ENCODE assay signal across 11 mouse cellular contexts in genomic region chr9:106457163-106457559, GRCm38 (mm10). TPM values are rescaled to one million over a fixed set of nuclear protein-coding genes. Genes with fewer than 3 reads are reported as not detected.
DNase-seq lines count a peak whose midpoint lies in the region; ATAC-seq and TF ChIP-seq lines count a peak whose summit lies in the region.
"Had no signal": no experiment of that assay in that cellular context is flagged by ENCODE, and none has a peak within 500 bp of the region (broad histone marks: within the 10 kb centered on the region; RNA-seq: fewer than 3 reads in every experiment).

No protein-coding gene starts in this region.

- H3K9ac ChIP-seq in lung, embryonic 16.5 days (ENCODE audit: low read length), result peak overlapping the region; percentile 21; the same call in 1 of the 2 replicates
- peak overlapping the region; percentile 42; the same call in 1 of the 2 replicates for H3K9ac ChIP-seq in limb, embryonic 12.5 days (replicated peaks)
- H3K9ac ChIP-seq in stomach, postnatal 0 days (ENCODE audit: low read length), result no peak overlapping the region
- H3K9ac ChIP-seq: liver, embryonic 14.5 days had no signal

- no peak for ATAC-seq in lung, embryonic 16.5 days (ENCODE audit: low read depth)
- no peak for ATAC-seq in limb, embryonic 12.5 days (ENCODE audit: insufficient number of reproducible peaks, insufficient read depth, low FRiP score, low TSS enrichment, low read depth)
- no peak for ATAC-seq in stomach, postnatal 0 days (ENCODE audit: low FRiP score, low TSS enrichment)
- ATAC-seq in inflammation-experienced regulatory T-cells, adult 6 months, result no peak

- TF ChIP-seq EP300 in stomach, postnatal 0 days (optimal IDR thresholded peaks at IDR 0.05), result no peak

- H3K4me3 ChIP-seq in gastrocnemius, adult 2 months, result no peak overlapping the region
- H3K4me3 ChIP-seq in lung, embryonic 16.5 days (ENCODE audit: low read length), result no peak overlapping the region
- H3K4me3 ChIP-seq in limb, embryonic 12.5 days (replicated peaks), result peak overlapping the region; percentile 81
- H3K4me3 ChIP-seq in stomach, postnatal 0 days (ENCODE audit: low read depth, low read length), result no peak overlapping the region

- peak overlapping the region; percentile 92 for H3K27ac ChIP-seq in gastrocnemius, adult 2 months
- peak overlapping the region; percentile 33; the same call in 1 of the 2 replicates for H3K27ac ChIP-seq in lung, embryonic 16.5 days (ENCODE audit: low read length)
- H3K27ac ChIP-seq in limb, embryonic 12.5 days, result peak overlapping the region; percentile 94
- peak overlapping the region; percentile 13; the same call in 1 of the 2 replicates for H3K27ac ChIP-seq in stomach, postnatal 0 days (replicated peaks)
- H3K27ac ChIP-seq: liver, embryonic 14.5 days had no signal

- no peaks in the 10 kb centered on the region for H3K9me3 ChIP-seq in lung, embryonic 16.5 days (ENCODE audit: control insufficient read depth, low read length)
- H3K9me3 ChIP-seq in limb, embryonic 12.5 days, result no peaks in the 10 kb centered on the region
- no peaks in the 10 kb centered on the region for H3K9me3 ChIP-seq in stomach, postnatal 0 days (ENCODE audit: control insufficient read depth, low read length)

- no peak for TF ChIP-seq CTCF in gastrocnemius, adult 2 months (IDR thresholded peaks at IDR 0.05)
- no peak for TF ChIP-seq CTCF in stomach, postnatal 0 days (IDR thresholded peaks at IDR 0.05; ENCODE audit: low read depth)

- peaks cover 35% of the 10 kb centered on the region for H3K4me1 ChIP-seq in lung, embryonic 16.5 days (replicated peaks; ENCODE audit: control insufficient read depth, insufficient read depth, low read length)
- peaks cover 59% of the 10 kb centered on the region for H3K4me1 ChIP-seq in limb, embryonic 12.5 days (replicated peaks)
- H3K4me1 ChIP-seq in stomach, postnatal 0 days (replicated peaks; ENCODE audit: control insufficient read depth, insufficient read depth), result peaks cover 12% of the 10 kb centered on the region; the same call in 1 of the 2 replicates

- intact Hi-C loops in gastrocnemius, adult 2 months (cut with DNase I), result no loop called here

- no peaks in the 10 kb centered on the region for H3K27me3 ChIP-seq in lung, embryonic 16.5 days (ENCODE audit: control insufficient read depth, insufficient read depth, low read depth, low read length)
- H3K27me3 ChIP-seq in limb, embryonic 12.5 days, result no peaks in the 10 kb centered on the region
- no peaks in the 10 kb centered on the region for H3K27me3 ChIP-seq in stomach, postnatal 0 days (ENCODE audit: control insufficient read depth, insufficient read depth, low read length)

- H3K4me2 ChIP-seq in lung, embryonic 16.5 days (ENCODE audit: low read depth, low read length), result no peak overlapping the region
- H3K4me2 ChIP-seq in limb, embryonic 12.5 days, result peak overlapping the region; percentile 96
- no peak overlapping the region for H3K4me2 ChIP-seq in stomach, postnatal 0 days (replicated peaks; ENCODE audit: low read depth)

- DNase-seq in gastrocnemius, adult 2 months, result no peak
- DNase-seq in gastrocnemius, postnatal 4 days (ENCODE audit: low spot score in 2 of 2), result no peak
- no peak for DNase-seq in lung, postnatal 14 days
- no peak for DNase-seq in stomach, postnatal 0 days (ENCODE audit: low spot score)
- no peak for DNase-seq in kidney, postnatal 25 days
- DNase-seq: thymus, postnatal 14 days had no signal

- 49% methylated on average over 9 of the region's 9 CpGs for WGBS in lung, embryonic 16.5 days
- WGBS in limb, embryonic 12.5 days, result 49% methylated on average over 9 of the region's 9 CpGs
- 69% methylated on average over 9 of the region's 9 CpGs for WGBS in stomach, postnatal 0 days

- peaks cover 2% of the 10 kb centered on the region for H3K36me3 ChIP-seq in lung, embryonic 16.5 days (ENCODE audit: control insufficient read depth, insufficient read depth, low read length)
- H3K36me3 ChIP-seq in limb, embryonic 12.5 days, result peaks cover 50% of the 10 kb centered on the region
- H3K36me3 ChIP-seq in stomach, postnatal 0 days (ENCODE audit: control insufficient read depth, insufficient read depth, low read length), result no peaks in the 10 kb centered on the region

RNA-seq across cellular contexts. Expression of gene Pcbp4, which starts 4.1 kb away (rescaled TPM):
- total RNA-seq in gastrocnemius, adult 2 months (2021), result 10 to 100 TPM; 63.8 to 69.0 TPM
- total RNA-seq in gastrocnemius, postnatal 4 days (2021), result 10 to 100 TPM; 83.6 to 84.9 TPM
- polyA plus RNA-seq in lung, embryonic 16.5 days (2015; fragmentation: Nextera tagmentation; extraction: Ambion mirVana), result 58.6 and 60.7 TPM in 2 replicates
- 172 and 176 TPM in 2 replicates for polyA plus RNA-seq in limb, embryonic 12.5 days (2016; fragmentation: Nextera tagmentation; extraction: Ambion mirVana)
- 16.8 and 20.3 TPM in 2 replicates for polyA plus RNA-seq in stomach, postnatal 0 days (2015; fragmentation: Nextera tagmentation; extraction: Ambion mirVana)
- polyA plus RNA-seq in inflammation-experienced regulatory T-cells, adult 6 months (2017; shearing (Covaris generic)), result 1 to 10 TPM; 4.1 to 5.0 (median 4.4) TPM

RNA-seq across cellular contexts. Expression of gene Gpr62, which starts 8.6 kb away (rescaled TPM):
- under 1 TPM in 1 of 2 experiments, not detected in 1; 0.15 TPM for total RNA-seq in gastrocnemius, adult 2 months (2021)
- under 1 TPM; 0.44 to 0.65 TPM for total RNA-seq in gastrocnemius, postnatal 4 days (2021)
- polyA plus RNA-seq in lung, embryonic 16.5 days (2015; fragmentation: Nextera tagmentation; extraction: Ambion mirVana), result 0.18 TPM in 2 replicates
- polyA plus RNA-seq in limb, embryonic 12.5 days (2016; fragmentation: Nextera tagmentation; extraction: Ambion mirVana), result 0.65 and 0.90 TPM in 2 replicates
- 0.15 and 0.23 TPM in 2 replicates for polyA plus RNA-seq in stomach, postnatal 0 days (2015; fragmentation: Nextera tagmentation; extraction: Ambion mirVana)
- not detected for polyA plus RNA-seq in inflammation-experienced regulatory T-cells, adult 6 months (2017; shearing (Covaris generic))
- total RNA-seq: common myeloid progenitor, adult 5-6 weeks had no signal
- polyA plus RNA-seq: liver, embryonic 14.5 days had no signal

RNA-seq across cellular contexts. Expression of gene Abhd14a, which starts 9.7 kb away (rescaled TPM):
- total RNA-seq in gastrocnemius, adult 2 months (2021), result 10 to 100 TPM; 15.9 to 19.8 TPM
- total RNA-seq in gastrocnemius, postnatal 4 days (2021), result 10 to 100 TPM; 18.5 to 19.1 TPM
- polyA plus RNA-seq in lung, embryonic 16.5 days (2015; fragmentation: Nextera tagmentation; extraction: Ambion mirVana), result 52.8 and 56.0 TPM in 2 replicates
- 56.0 and 57.8 TPM in 2 replicates for polyA plus RNA-seq in limb, embryonic 12.5 days (2016; fragmentation: Nextera tagmentation; extraction: Ambion mirVana)
- polyA plus RNA-seq in stomach, postnatal 0 days (2015; fragmentation: Nextera tagmentation; extraction: Ambion mirVana), result 23.1 and 23.2 TPM in 2 replicates
- polyA plus RNA-seq in inflammation-experienced regulatory T-cells, adult 6 months (2017; shearing (Covaris generic)), result 10 to 100 TPM in 2 of 3 experiments, 1 to 10 TPM in 1; 8.1 to 14.9 (median 14.4) TPM

RNA-seq across cellular contexts. Expression of gene Abhd14b, which starts 9.9 kb away (rescaled TPM):
- 1 to 10 TPM; 4.8 to 6.1 TPM for total RNA-seq in gastrocnemius, adult 2 months (2021)
- 10 to 100 TPM in 1 of 2 experiments, 1 to 10 TPM in 1; 8.8 to 10.3 TPM for total RNA-seq in gastrocnemius, postnatal 4 days (2021)
- polyA plus RNA-seq in lung, embryonic 16.5 days (2015; fragmentation: Nextera tagmentation; extraction: Ambion mirVana), result 18.0 and 21.8 TPM in 2 replicates
- polyA plus RNA-seq in limb, embryonic 12.5 days (2016; fragmentation: Nextera tagmentation; extraction: Ambion mirVana), result 10.6 and 16.1 TPM in 2 replicates
- 39.0 and 46.0 TPM in 2 replicates for polyA plus RNA-seq in stomach, postnatal 0 days (2015; fragmentation: Nextera tagmentation; extraction: Ambion mirVana)
- 10 to 100 TPM in 2 of 3 experiments, 1 to 10 TPM in 1; 6.3 to 17.6 (median 12.6) TPM for polyA plus RNA-seq in inflammation-experienced regulatory T-cells, adult 6 months (2017; shearing (Covaris generic))

RNA-seq across cellular contexts. Expression of gene Rrp9, which starts 18.6 kb away (rescaled TPM):
- total RNA-seq in gastrocnemius, adult 2 months (2021), result 10 to 100 TPM; 23.9 to 24.7 TPM
- 10 to 100 TPM; 25.1 to 26.2 TPM for total RNA-seq in gastrocnemius, postnatal 4 days (2021)
- polyA plus RNA-seq in lung, embryonic 16.5 days (2015; fragmentation: Nextera tagmentation; extraction: Ambion mirVana), result 39.4 and 39.8 TPM in 2 replicates
- 59.0 and 61.1 TPM in 2 replicates for polyA plus RNA-seq in limb, embryonic 12.5 days (2016; fragmentation: Nextera tagmentation; extraction: Ambion mirVana)
- polyA plus RNA-seq in stomach, postnatal 0 days (2015; fragmentation: Nextera tagmentation; extraction: Ambion mirVana), result 22.4 and 23.3 TPM in 2 replicates
- 10 to 100 TPM; 21.5 to 34.6 (median 29.4) TPM for polyA plus RNA-seq in inflammation-experienced regulatory T-cells, adult 6 months (2017; shearing (Covaris generic))

Comparison
In these comparisons a context has a peak if more than half of its experiments do, and no peak if none do; other contexts are left out.
1. H3K27ac ChIP-seq: peak in every context shown above with its lines; median percentile 94 in limb, embryonic 12.5 days; 92 in gastrocnemius, adult 2 months; 33 in lung, embryonic 16.5 days; 13 in stomach, postnatal 0 days.